Mouse (Mus musculus) forebrain, postnatal 0 days (tissue): ENCODE measurements around the gene Nsf. TPM values are rescaled to one million over a fixed set of nuclear protein-coding genes. Genes with fewer than 3 reads are reported as not detected.

ENCODE experiments used
- ATAC-seq: fragments of 200-750 bp; cut with Nextera tagmentation; 2 replicates; pipeline ENCODE4 v1.8.0; 2017; ENCODE audit warnings: mild to moderate bottlenecking, moderate library complexity
- DNase-seq: peaks from one replicate; pipeline ENCODE4 v3.0.0-alpha.2; 2015
- H3K27ac ChIP-seq: fragments of 300-500 bp; sonication (generic); 2 replicates; pipeline ENCODE4 v1.5.1; 2014; ENCODE audit warnings: low read depth, mild to moderate bottlenecking, antibody characterized with exemption, low read length, moderate library complexity, mixed read lengths
- H3K27me3 ChIP-seq: fragments of 300-500 bp; sonication (generic); 2 replicates; pipeline ENCODE4 v1.6.1; 2014; ENCODE audit warnings: mild to moderate bottlenecking, low read length, mixed read lengths; ENCODE audit not compliant: insufficient read depth
- H3K36me3 ChIP-seq: fragments of 300-500 bp; sonication (generic); 2 replicates; pipeline ENCODE4 v1.6.1; 2014; ENCODE audit warnings: mild to moderate bottlenecking, moderate library complexity; ENCODE audit not compliant: insufficient read depth
- H3K4me1 ChIP-seq: fragments of 300-500 bp; sonication (generic); 2 replicates; pipeline ENCODE4 v1.6.1; 2014; ENCODE audit warnings: antibody characterized with exemption; ENCODE audit not compliant: insufficient read depth
- H3K4me2 ChIP-seq: fragments of 300-500 bp; sonication (generic); 2 replicates; pipeline ENCODE4 v1.6.1; 2014; ENCODE audit warnings: low read depth, mild to moderate bottlenecking, moderate library complexity
- H3K4me3 ChIP-seq: fragments of 300-500 bp; sonication (generic); 2 replicates; pipeline ENCODE4 v1.5.1; 2014; ENCODE audit warnings: low read depth, low read length, mixed read lengths
- H3K9ac ChIP-seq: fragments of 300-500 bp; sonication (generic); 2 replicates; pipeline ENCODE4 v1.6.1; 2014; ENCODE audit warnings: mild to moderate bottlenecking
- H3K9me3 ChIP-seq: fragments of 300-500 bp; sonication (generic); 2 replicates; pipeline ENCODE4 v1.6.1; 2016; ENCODE audit warnings: low read length
- CTCF ChIP-seq: sonication (generic); IDR thresholded peaks from 2 replicates; pipeline ENCODE4 v1.5.1; 2016; ENCODE audit warnings: antibody characterized with exemption, control low read depth, low read depth
- WGBS: fragments of 180-500 bp; shearing (Covaris S2); extraction: QIAGEN DNeasy Blood & Tissue Kit; methylation state at CpG from one replicate; pipeline ENCODE4 v1.1.7; 2014; 5-methylcytosine and 5-hydroxymethylcytosine counted together
- polyA plus RNA-seq: library from polyadenylated mRNA; unstranded; fragments of >200 nt; fragmentation: Nextera tagmentation; extraction: Ambion mirVana; gene quantifications from 2 replicates; pipeline ENCODE4 v1.2.1, GENCODE M21; 2015
- total RNA-seq: library from RNA; depleted of rRNA; stranded (reverse); fragments of >200 nt; gene quantifications from 2 replicates; pipeline ENCODE4 v1.2.3, GENCODE M21; 2014; rRNA removed

The Nsf gene
- total and polyA plus RNA-seq, 2 experiments from 2014 or later, result 134 to 184 TPM

- 64% methylated on average over 9 of the region's 9 CpGs for WGBS
- TF ChIP-seq CTCF, result no peak
- H3K9me3 ChIP-seq, result no peaks in the 10 kb centered on the region
- no peaks in the 10 kb centered on the region for H3K36me3 ChIP-seq
- no peak overlapping the region for H3K9ac ChIP-seq
- no peak overlapping the region for H3K4me2 ChIP-seq
- H3K4me3 ChIP-seq, result no peak overlapping the region
- DNase-seq (peak; percentile 12), ATAC-seq (no peak)
- H3K4me1 ChIP-seq, result no peaks in the 10 kb centered on the region
- H3K27me3 ChIP-seq, result peaks cover 1% of the 10 kb centered on the region
- H3K27ac ChIP-seq, result no peak overlapping the region
Observed at GRCm38 (mm10) chr11:103801128-103801527, 152.7 kb downstream of the Nsf start.

DNA sequence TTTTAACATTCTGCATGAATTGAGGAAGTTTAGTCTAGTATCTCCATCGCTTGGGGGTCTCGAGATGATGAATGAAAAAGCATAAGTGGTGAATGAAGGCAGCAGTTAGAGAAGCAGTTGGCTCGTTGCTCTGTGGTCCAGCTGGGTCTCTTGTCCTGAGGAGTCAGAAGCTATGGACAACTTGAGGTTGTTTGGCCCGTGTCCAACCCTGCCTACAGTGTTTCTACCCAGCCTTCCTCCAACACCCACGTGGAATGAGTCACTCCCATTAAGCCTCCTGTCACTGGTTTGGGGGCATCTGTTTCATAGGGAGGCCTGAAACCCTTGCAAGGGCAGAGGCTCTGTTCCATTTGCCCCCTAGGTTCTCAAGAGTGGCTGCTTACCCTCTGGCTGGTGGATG, 163.9 kb downstream of the Nsf start:
- Histone ChIP-seq H3K27me3 (peaks cover 7% of the 10 kb centered on the region; the same call in 1 of the 2 replicates), H3K36me3 (no peaks in the 10 kb centered on the region), H3K9me3 (no peaks in the 10 kb centered on the region), H3K9ac (no peak overlapping the region), H3K4me3 (no peak overlapping the region), H3K27ac (no peak overlapping the region), H3K4me2 (no peak overlapping the region), H3K4me1 (no peaks in the 10 kb centered on the region)
- ATAC-seq (no peak), DNase-seq (no peak)
- TF ChIP-seq CTCF, result no peak
- WGBS, result 70% methylated on average over 5 of the region's 5 CpGs

DNA sequence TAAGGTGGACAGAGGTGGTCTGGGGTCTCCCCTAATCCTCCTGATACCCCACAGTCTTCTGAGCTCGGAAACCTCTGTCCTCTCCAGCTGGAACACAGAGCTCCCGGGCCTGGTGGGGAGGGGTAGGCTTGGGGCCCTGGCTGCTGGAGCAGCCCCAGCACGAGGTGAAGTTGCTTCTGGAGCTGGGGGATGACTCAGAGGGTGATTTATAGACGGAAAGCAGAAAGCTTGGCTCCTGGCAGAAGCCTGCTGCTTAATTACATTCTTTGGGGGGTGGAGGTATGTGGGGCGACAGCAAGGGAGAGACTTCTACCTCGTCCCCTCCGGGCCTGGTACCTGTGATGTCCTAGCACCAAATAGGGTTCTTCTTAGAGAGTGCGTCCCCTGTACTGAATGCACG, 173.7 kb downstream of the Nsf start:
- H3K36me3 ChIP-seq, result no peaks in the 10 kb centered on the region
- no peak overlapping the region for H3K4me2 ChIP-seq
- DNase-seq (no peak), ATAC-seq (no peak)
- no peaks in the 10 kb centered on the region for H3K9me3 ChIP-seq
- 68% methylated on average over 9 of the region's 9 CpGs for WGBS
- TF ChIP-seq CTCF, result no peak
- H3K9ac ChIP-seq, result no peak overlapping the region
- H3K4me1 ChIP-seq, result no peaks in the 10 kb centered on the region
- H3K27ac ChIP-seq, result no peak overlapping the region
- peaks cover 20% of the 10 kb centered on the region for H3K27me3 ChIP-seq
- H3K4me3 ChIP-seq, result no peak overlapping the region

DNA sequence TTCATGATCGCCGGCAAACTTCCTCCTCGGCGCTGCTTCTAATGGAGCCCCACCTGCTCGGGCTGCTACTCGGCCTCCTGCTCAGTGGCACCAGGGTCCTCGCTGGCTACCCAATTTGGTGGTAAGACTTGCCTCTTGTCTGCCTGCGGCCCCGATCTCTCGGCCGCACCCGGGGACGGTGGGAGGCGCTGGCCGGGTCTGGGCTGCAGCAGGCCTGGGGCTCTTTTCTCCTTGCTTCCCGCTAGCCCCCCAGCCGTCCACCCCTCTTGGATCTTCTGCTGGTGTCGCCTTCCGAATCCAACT, 179.7 kb downstream of the Nsf start:
- TF ChIP-seq CTCF, result no peak
- Histone ChIP-seq H3K27ac (no peak overlapping the region), H3K9me3 (no peaks in the 10 kb centered on the region), H3K27me3 (peaks cover 74% of the 10 kb centered on the region), H3K4me3 (peak overlapping the region; percentile 35), H3K9ac (no peak overlapping the region), H3K4me2 (peak overlapping the region; percentile 52), H3K36me3 (no peaks in the 10 kb centered on the region), H3K4me1 (peaks cover 13% of the 10 kb centered on the region)
- WGBS, result 1% methylated on average over 19 of the region's 19 CpGs
- no peak for ATAC-seq
- no peak for DNase-seq

DNA sequence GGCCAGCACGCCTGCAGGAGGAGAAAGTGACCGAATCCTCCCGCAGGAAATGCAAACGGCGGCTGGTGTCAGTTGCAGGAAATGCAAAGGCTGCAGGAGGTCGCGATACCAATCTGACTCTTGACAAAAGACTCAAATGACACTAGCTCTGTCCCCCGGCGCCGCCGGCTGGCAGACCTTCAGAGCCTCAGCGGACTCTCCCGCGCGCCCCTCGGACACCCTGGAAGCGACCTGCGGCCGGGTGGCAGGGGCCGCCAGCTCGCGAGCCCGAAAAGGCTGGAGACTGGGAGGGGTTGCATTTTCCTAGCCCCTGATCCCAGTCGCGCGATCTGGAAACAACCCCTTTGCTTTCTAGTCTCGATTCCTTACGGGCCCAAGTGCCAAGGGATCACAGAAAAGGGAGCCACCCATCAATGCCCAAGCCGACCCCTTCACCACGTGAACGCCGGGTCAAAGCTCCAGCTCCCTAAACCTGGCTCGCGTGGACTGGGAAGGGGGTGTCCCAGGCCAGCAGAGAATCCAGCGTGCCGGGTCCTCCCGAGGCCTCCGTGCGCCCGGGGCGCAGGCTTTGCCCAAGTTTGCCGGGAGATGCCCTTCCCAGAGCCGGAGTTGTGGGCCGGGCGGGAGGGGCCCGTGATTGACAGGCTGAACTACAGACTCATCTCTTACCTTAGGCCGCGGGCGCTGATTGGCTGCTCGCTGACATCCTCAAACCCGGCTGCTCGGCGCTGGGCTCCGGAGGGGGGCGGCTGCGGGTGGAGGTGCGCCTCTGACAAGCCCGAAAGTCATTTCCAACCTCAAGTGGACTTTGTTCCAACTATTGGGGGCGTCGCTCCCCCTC, 180.2 kb downstream of the Nsf start, which contains the start of gene Wnt3:
TSS of gene Wnt3 (plus strand) at position 764 of the 841 bp plus-strand sequence.
- TF ChIP-seq CTCF, result no peak
- DNase-seq, result peak; percentile 13

DNA sequence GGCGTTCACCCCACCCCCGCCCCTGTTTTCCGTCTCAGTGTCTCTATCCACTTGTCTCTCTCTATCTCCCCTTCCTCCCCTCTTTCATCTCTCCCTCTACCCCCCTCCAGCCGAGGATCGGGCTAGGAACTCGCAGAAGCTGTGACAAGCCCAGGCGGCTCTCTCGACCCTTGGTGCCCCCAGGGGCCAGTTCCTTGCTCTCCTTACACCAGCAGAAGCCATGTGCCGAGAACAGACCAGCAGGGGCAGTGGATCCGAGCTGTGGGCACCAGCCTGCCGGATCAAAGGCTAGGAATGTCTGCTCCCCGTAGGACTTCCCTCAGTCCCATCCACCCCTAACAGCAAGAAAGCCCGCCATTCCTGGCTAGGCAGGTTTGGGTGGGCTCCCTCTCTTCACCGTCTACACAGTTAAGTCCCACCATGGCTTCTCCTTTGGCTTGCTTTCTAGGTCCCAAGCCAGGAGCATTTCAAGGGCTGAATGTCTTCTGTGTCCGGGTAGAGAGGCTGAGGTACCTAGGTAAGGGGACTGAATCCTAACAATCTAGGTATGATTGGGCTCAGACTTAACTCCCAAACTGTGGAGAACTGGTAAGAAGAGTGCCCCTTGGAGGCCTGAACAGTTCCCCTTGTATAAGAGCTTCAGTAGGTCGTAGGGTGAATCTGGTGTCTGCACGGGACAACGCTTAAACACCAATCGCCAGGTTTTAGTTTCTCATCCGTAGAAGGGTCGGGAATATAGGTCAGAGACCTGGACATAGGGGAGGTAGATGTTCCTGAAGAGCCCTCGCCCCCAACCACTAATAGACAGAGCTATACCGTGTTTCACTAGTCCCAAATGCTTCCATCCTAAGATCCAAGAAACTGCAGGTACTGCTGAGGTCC, 181.1 kb downstream of the Nsf start:
- TF ChIP-seq CTCF, result no peak
- no peak overlapping the region for H3K9ac ChIP-seq

More for the DNA sequence above, 180.2 kb downstream of the Nsf start, which contains the start of gene Wnt3:
- H3K4me2 ChIP-seq, result peak within 1 kb of the TSS; percentile 52
- peaks cover 77% of the 10 kb centered on the region for H3K27me3 ChIP-seq
- no peak within 1 kb of the TSS for H3K9ac ChIP-seq
- peak; percentile 23 for ATAC-seq
- WGBS, result 1% methylated on average over 60 of the region's 60 CpGs
- no peaks in the 10 kb centered on the region for H3K36me3 ChIP-seq
- peak within 1 kb of the TSS; percentile 35 for H3K4me3 ChIP-seq
- H3K9me3 ChIP-seq, result no peaks in the 10 kb centered on the region
- H3K4me1 ChIP-seq, result peaks cover 13% of the 10 kb centered on the region
- H3K27ac ChIP-seq, result no peak within 1 kb of the TSS

More for the DNA sequence above, 181.1 kb downstream of the Nsf start:
- H3K27me3 ChIP-seq, result peaks cover 81% of the 10 kb centered on the region
- no peak for ATAC-seq
- H3K4me3 ChIP-seq, result peak overlapping the region; percentile 35
- no peaks in the 10 kb centered on the region for H3K36me3 ChIP-seq
- no peak overlapping the region for H3K27ac ChIP-seq
- H3K4me1 ChIP-seq, result peaks cover 13% of the 10 kb centered on the region
- H3K9me3 ChIP-seq, result no peaks in the 10 kb centered on the region
- DNase-seq, result peak; percentile 9
- WGBS, result 4% methylated on average over 23 of the region's 23 CpGs
- H3K4me2 ChIP-seq, result peak overlapping the region; percentile 52

Other genes starting within 250 kb of the Nsf start
- gene Wnt9b, start 204.2 kb downstream of the Nsf start, total RNA-seq, result 0.62 TPM in 2 replicates
- 0.40 and 0.97 TPM in 2 replicates for gene Wnt9b, start 204.2 kb downstream of the Nsf start, polyA plus RNA-seq
- gene Wnt3, start 179.9 kb downstream of the Nsf start, total RNA-seq, result 4.4 and 6.1 TPM in 2 replicates
- 4.1 and 8.1 TPM in 2 replicates for gene Wnt3, start 179.9 kb downstream of the Nsf start, polyA plus RNA-seq
- gene Arf2, start 12.7 kb upstream of the Nsf start, total RNA-seq, result 202 and 208 TPM in 2 replicates
- 228 and 234 TPM in 2 replicates for gene Arf2, start 12.7 kb upstream of the Nsf start, polyA plus RNA-seq
- gene Crhr1, start 178.8 kb upstream of the Nsf start, total RNA-seq, result 16.7 and 23.3 TPM in 2 replicates
- gene Crhr1, start 178.8 kb upstream of the Nsf start, polyA plus RNA-seq, result 6.4 and 6.9 TPM in 2 replicates
- gene Sppl2c, start 232.3 kb upstream of the Nsf start, total RNA-seq, result 0.19 TPM in 1 of 2 replicates, not detected in the other
- gene Sppl2c, start 232.3 kb upstream of the Nsf start, polyA plus RNA-seq, result not detected in 2 replicates